Mouse (Mus musculus): ENCODE measurements at regions not wholly inside any gene's neighbourhood (a gene's known extent, or its start where the extent isn't known, plus 50 kb on each side); places are given as distances from the start of the nearest gene placed in this dataset.

DNA sequence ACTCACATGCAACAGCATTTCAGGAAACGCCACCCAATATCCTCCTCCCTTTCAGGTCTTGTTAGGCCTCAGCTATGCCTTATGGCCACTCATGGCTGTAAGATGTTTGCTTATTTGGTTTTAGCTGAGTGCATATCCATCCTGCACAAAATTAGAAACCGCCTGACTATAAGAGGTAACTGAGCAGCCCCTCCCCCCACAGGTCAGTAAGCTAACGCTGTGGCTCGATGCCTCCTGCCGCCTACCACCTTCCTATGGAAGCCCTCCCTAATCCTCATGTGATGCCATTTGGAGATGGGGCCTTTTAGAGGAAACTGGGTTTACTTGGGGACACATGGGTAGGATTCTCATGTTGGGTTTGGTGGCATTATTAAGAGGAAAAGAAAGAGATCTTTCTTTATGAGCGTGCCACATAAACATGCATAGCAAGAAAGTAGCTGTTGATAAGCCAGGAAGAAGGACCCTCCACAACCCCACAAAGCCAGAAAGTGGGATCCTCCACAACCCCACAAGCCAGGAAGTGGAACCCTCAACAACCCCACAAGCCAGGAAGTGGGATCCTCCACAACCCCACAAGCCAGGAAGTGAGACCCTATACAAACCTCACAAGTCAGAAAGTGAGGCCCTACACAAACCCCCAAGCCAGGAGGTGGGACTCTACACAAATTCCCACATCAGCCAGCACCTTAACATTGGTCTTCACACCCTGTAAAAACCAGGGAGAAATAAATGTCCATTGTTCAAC, 134.5 kb downstream of the Tmem17 start:
- no peak for DNase-seq

GRCm38 (mm10) chr11:22648275-22648674, 136.4 kb downstream of the Tmem17 start:
- DNase-seq: no peak

DNA sequence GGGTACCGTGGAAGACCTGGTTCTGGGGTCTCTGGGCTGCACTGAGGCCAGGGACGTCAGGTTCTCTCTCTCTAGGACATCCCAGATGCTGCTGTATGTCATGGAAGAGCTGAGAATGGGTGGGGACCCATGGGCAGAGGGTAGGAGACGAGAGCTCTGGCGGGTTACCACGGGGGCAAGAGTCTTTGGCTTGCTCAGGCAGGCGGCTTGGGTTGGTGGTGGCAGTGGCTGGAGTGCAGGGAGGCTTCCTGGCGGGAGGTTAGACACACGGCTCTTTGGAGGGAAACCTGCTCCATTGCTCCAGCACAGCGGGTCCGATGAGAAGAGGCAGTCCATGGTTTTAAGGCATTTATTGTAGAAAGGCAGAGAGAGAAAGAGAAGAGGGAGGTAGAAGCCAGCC, 138.9 kb downstream of the Tmem17 start:
- DNase-seq: no peak

GRCm38 (mm10) chr11:22651313-22651712, 139.4 kb downstream of the Tmem17 start:
- DNase-seq: no peak

DNA sequence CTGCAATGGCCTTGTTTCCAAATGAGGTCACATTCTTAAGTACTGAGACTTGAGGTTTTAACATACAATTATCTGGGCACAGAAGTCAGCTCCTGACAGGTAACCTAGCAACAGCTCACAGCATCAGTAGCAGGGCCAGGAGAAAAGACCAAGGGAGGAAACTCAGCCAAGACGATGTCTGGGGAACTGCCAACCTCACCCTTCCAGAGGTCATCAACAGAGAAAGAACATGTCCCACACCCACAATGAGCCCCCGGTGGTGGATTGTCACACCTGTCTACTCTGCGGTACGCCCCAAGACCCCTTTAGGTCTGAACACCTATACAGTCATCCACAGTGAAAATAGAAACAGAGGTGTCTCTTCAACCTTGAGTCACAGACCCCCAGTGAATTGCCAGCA, 140.0 kb downstream of the Tmem17 start:
- no peak for DNase-seq

DNA sequence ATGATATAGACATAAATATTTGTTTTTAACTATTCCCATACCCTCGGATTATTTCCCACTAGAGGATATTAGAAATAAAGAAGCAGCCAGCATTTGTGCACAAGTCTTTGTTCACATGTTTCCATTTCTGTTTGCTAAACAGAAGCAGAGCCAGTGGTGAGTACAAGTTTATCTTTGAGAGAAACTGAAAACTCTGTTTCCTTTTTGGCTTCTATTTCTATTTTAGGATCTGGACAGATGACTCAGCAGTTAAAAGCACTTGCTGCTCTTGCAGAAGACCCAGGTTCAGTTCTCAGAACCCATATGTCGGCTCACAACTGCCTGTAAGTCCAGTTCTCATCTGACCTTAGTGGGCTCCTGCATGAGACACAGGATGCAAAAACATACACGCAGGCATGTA, 141.0 kb downstream of the Tmem17 start:
- DNase-seq: no peak

- no peak for DNase-seq
Observed at GRCm38 (mm10) chr11:22653366-22653765, 141.5 kb downstream of the Tmem17 start.

DNA sequence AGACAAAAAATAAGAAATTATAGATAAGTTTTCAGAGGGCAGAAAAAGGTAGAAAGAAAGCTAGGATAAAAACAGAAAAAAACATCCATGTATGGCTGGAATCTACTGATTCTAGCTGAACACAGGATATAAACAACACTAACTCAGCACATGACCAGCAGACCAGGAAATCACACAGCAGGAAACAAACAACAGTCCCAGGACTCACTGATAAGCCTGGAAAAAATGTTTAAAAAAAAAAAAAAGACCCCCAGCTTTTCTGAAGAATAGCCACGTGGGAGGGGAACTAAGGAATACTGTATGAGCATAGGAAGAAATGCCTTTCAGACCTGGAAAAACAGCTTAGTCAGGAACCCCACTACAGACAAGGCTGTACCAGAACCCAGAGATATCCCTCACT, 145.7 kb downstream of the Tmem17 start:
- DNase-seq: no peak

GRCm38 (mm10) chr11:22661072-22661471, 149.2 kb downstream of the Tmem17 start:
- DNase-seq: no peak

- no peak for DNase-seq
Observed at GRCm38 (mm10) chr11:22661713-22662551, 150.0 kb downstream of the Tmem17 start.

DNA sequence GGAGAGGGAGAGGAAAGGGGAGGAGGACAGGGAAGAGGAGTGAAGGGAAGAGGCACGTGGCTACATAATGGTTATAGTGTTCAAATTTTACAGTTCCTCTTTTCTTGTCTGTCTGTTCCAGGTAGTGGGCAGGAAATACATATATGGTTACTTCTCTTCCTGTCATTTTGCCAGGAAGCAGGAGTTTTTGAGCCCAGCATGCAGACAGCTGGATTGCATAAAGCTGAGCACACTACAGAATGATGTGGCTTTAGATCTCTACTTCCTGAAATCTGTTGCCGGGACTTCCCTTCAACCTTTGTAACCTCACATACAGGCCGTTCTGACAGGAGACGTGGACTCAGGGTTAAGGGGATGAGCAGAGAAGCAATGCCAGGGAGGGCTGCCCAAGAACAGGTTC, 154.1 kb downstream of the Tmem17 start:
- DNase-seq: no peak

DNA sequence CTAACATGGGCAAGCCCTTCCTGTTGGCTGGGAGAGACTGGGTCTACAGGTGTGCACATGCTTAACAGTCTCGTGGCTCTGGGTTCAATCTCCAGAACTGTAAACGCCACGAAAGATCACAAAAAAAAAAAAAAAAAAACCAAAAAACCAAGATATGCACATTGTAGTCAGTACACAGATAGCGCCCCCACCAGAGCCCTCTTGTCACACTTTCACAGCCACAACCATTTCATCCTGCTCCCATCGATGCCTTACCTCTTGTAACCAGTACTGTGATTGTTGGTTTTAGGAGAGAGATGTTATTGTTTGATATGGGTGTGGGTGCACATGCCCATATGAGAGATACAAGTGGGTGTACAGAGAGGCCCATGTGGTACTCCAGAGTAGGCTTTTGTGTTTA, 154.5 kb downstream of the Tmem17 start:
- no peak for DNase-seq

DNA sequence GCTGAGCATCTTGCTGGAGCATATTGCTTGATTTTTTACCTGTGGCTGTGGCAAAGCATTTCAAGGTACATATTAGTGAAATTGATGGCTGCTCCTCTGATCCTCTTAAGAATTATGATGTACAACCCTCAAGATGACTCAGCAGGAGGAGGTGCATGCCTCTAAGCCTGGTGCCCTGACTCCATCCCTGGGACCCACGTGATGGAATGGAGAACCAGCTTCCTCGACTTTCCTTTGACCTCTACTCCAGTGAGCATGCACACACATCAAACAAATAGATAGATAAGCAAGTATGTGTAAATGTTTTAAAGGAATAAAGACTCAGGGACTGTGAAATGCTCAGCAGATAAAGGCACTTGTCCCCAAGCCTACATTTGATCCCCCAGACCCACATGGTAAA, 156.3 kb downstream of the Tmem17 start:
- DNase-seq: no peak

DNA sequence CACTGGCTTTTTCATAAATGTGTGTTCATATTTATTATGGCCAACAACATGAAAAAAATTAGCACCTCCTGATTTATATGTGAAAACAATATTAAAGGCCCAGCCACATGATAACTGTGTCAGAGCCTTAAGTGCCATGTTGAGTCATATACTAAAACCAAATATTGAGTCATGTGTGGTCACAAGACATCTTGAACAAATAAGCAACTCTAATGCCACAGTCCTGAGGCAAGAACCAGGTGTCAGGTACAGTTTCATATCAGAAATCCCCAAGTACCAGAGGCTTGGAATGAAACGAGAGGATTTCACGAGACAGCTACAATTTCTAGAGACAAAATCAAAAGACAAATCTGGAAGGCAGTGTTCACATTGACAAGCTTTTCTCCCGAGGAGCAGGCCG, 157.4 kb downstream of the Tmem17 start:
- no peak for DNase-seq

DNA sequence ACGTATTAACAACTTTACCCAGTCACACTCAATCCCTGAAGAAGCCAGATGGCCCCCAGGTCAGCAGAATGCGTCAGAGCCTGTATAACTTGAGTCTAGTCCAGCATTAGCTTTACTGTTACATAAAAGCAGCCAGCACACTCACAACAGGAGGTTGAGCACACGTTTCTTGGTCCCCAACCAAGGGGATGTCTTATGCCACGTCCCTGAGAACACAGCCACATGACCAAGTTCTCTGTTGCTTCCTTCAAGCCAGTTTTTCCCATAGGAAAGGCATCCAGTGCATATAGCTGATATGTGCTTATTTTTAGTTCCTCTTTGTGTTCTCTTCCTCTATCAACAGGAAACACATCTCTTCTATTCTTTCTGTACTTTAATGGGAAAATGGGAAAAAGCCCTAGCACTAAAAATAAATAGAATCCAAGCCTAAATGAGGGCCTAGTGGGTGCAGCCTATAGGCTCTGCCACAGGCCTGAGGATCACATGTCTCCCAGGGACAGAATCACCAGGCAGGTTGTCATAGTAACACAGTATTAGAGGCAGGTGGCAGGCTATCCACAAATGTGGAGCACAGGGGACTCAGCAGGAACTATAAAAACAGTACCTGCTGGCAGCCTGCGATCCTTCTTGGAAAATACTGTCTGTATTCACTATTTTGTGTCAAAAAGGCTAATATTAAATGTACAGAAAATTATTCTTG, 160.1 kb downstream of the Tmem17 start:
- DNase-seq: no peak

DNA sequence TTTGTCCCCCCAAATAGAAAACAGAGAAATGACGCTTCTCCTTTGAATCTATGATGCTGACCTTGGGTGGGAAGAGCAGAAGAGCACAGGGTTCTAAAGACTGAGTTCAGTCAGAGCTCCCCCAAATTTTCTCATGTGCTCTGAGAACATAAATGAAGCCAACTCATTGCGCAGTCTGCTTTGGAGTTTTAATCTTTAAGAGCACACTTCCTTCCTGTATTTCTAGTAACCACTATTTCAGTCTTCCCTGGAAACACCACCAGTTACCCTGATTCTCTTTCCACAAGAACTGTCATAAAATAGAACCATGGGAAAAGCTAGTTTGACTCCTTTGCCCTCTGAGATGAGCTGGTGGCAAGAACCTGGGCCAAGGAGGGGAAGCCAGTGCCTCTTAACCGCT, 163.2 kb downstream of the Tmem17 start:
- no peak for DNase-seq

DNA sequence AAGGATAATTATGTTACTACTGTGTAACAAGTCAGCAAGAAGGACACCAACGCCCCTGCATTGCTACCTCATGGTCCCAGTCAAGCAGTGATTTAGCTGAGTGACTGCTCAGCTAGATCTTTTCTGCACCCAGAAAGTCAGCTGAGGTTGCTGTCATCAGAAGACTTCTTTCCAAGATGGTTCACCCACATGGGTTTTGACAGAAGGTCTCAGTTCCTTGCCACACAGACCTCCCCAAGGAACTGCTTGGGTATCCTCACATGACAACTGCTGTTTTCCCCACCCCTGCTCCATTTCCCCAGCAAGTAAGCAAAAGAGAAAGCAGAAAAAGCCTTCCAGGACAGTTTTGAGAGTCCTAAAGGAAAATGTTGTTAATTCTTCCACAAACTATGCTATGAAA, 163.9 kb downstream of the Tmem17 start:
- DNase-seq: no peak

- peak; percentile 41 to 66 for DNase-seq
Observed at GRCm38 (mm10) chr11:22677337-22677736, 165.4 kb downstream of the Tmem17 start.

- no peak for DNase-seq
Observed at GRCm38 (mm10) chr11:22684576-22684975, 172.7 kb downstream of the Tmem17 start.

- no peak for DNase-seq
Observed at GRCm38 (mm10) chr11:22690829-22691228, 169.9 kb downstream of the B3gnt2 start.

GRCm38 (mm10) chr11:22692281-22692857, 168.4 kb downstream of the B3gnt2 start:
- no peak for DNase-seq

DNA sequence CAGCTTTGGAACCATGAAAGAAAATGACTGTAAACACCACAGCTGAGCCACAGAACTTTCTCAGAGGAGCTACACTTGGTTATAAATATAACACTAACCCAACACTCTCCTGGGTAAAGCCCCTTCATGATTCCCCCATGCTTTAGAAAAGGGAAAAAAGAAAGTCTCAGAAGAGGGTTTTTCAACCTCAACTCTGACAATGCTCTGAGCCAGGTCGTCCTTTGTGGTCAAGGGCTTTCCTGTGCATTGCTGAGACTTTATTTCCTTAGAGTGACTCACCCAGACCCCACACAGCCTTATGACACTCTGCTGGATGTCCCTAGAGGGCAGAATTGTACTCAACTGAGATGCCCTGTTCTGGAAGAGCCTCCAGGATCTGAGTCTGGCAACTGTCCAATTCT, 167.8 kb downstream of the B3gnt2 start:
- DNase-seq: no peak

DNA sequence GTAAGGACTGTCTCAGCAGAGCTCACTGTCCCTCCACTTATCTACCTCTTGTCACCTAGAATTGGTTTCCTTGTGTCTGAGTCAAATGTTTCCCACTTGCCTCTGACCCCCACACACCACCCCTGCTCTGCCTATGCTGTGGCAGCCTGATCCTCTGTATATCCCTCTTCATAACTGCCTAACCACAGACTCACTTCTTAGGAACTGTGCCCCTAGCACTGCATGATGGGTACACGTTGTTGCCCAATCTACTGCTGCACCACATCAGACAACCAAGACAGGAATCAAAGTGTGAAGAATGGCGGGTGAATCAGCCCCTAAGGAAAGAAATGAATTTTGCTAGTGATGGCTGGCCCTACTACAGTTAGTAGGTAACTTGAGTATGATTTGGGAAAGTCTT, 167.4 kb downstream of the B3gnt2 start:
- no peak for DNase-seq
